Mouse (Mus musculus): ENCODE measurements around the gene Atp6v0c. TPM values are rescaled to one million over a fixed set of nuclear protein-coding genes. Genes with fewer than 3 reads are reported as not detected.

Gene Atp6v0c
- polyA plus RNA-seq, 1 experiment = 377 TPM

GRCm38 (mm10) chr17:24173423-24173822, 3.9 kb upstream of the Atp6v0c start:
- TF ChIP-seq MYOG (IDR thresholded peaks at IDR 0.05; ENCODE audit: control insufficient read depth, extremely low read depth, insufficient read length) (no peak), MYOD1 (IDR thresholded peaks at IDR 0.05; ENCODE audit: control insufficient read depth, insufficient read length, low read depth) (no peak), USF1 (IDR thresholded peaks at IDR 0.05; ENCODE audit: low read depth) (no peak), CTCF (IDR thresholded peaks at IDR 0.05; ENCODE audit: control insufficient read depth, insufficient read depth, insufficient read length) (peak; percentile 71)
- no peaks in the 10 kb centered on the region for H3K27me3 ChIP-seq (ENCODE audit: control insufficient read depth, insufficient read depth, insufficient read length)
- peaks cover 8% of the 10 kb centered on the region for H3K79me2 ChIP-seq (ENCODE audit: control insufficient read depth, insufficient read depth)
- H3K79me3 ChIP-seq (ENCODE audit: low read depth) = peaks cover 5% of the 10 kb centered on the region
- no peak overlapping the region for H3K4me3 ChIP-seq (ENCODE audit: insufficient read depth, poor library complexity, severe bottlenecking)
- H3ac ChIP-seq (ENCODE audit: control insufficient read depth, insufficient read length, low read depth) = no peak overlapping the region
- H3K36me3 ChIP-seq (ENCODE audit: control insufficient read depth, insufficient read depth) = no peaks in the 10 kb centered on the region

- H3ac ChIP-seq (ENCODE audit: control insufficient read depth, insufficient read length, low read depth) = no peak overlapping the region
- peaks cover 10% of the 10 kb centered on the region for H3K36me3 ChIP-seq (ENCODE audit: control insufficient read depth, insufficient read depth)
- H3K4me3 ChIP-seq (ENCODE audit: insufficient read depth, poor library complexity, severe bottlenecking) = no peak overlapping the region
- H3K79me2 ChIP-seq (ENCODE audit: control insufficient read depth, insufficient read depth) = peaks cover 25% of the 10 kb centered on the region
- TF ChIP-seq CTCF (IDR thresholded peaks at IDR 0.05; ENCODE audit: control insufficient read depth, insufficient read depth, insufficient read length) (no peak), FOSL1 (IDR thresholded peaks at IDR 0.05; ENCODE audit: insufficient read depth, low read length, poor library complexity, severe bottlenecking) (no peak), MYOD1 (IDR thresholded peaks at IDR 0.05; ENCODE audit: control insufficient read depth, insufficient read length, low read depth) (no peak), USF1 (IDR thresholded peaks at IDR 0.05; ENCODE audit: low read depth) (no peak), CEBPB (IDR thresholded peaks at IDR 0.05; ENCODE audit: low read depth) (no peak), MAX (IDR thresholded peaks at IDR 0.05) (no peak), MYOG (IDR thresholded peaks at IDR 0.05; ENCODE audit: control insufficient read depth, extremely low read depth, insufficient read length) (no peak)
- H3K27me3 ChIP-seq (ENCODE audit: control insufficient read depth, insufficient read depth, insufficient read length) = no peaks in the 10 kb centered on the region
- peaks cover 22% of the 10 kb centered on the region for H3K79me3 ChIP-seq (ENCODE audit: low read depth)
These were observed 2.2 kb upstream of the Atp6v0c start for GRCm38 (mm10) chr17:24171738-24172137.

- Histone ChIP-seq H3K4me3 (ENCODE audit: insufficient read depth, poor library complexity, severe bottlenecking) (no peak overlapping the region), H3K36me3 (ENCODE audit: control insufficient read depth, insufficient read depth) (peaks cover 14% of the 10 kb centered on the region), H3K79me2 (ENCODE audit: control insufficient read depth, insufficient read depth) (peaks cover 32% of the 10 kb centered on the region), H3K79me3 (ENCODE audit: low read depth) (peaks cover 27% of the 10 kb centered on the region), H3K27me3 (ENCODE audit: control insufficient read depth, insufficient read depth, insufficient read length) (no peaks in the 10 kb centered on the region), H3ac (ENCODE audit: control insufficient read depth, insufficient read length, low read depth) (no peak overlapping the region)
- TF ChIP-seq MYOG (IDR thresholded peaks at IDR 0.05; ENCODE audit: control insufficient read depth, extremely low read depth, insufficient read length) (no peak), FOSL1 (IDR thresholded peaks at IDR 0.05; ENCODE audit: insufficient read depth, low read length, poor library complexity, severe bottlenecking) (no peak), MYOD1 (IDR thresholded peaks at IDR 0.05; ENCODE audit: control insufficient read depth, insufficient read length, low read depth) (no peak), CTCF (IDR thresholded peaks at IDR 0.05; ENCODE audit: control insufficient read depth, insufficient read depth, insufficient read length) (no peak), MAX (IDR thresholded peaks at IDR 0.05) (no peak), CEBPB (IDR thresholded peaks at IDR 0.05; ENCODE audit: low read depth) (no peak), USF1 (IDR thresholded peaks at IDR 0.05; ENCODE audit: low read depth) (no peak)
These were observed 1.2 kb upstream of the Atp6v0c start for GRCm38 (mm10) chr17:24170729-24171128.

- TF ChIP-seq CEBPB (IDR thresholded peaks at IDR 0.05; ENCODE audit: low read depth) (no peak), USF1 (IDR thresholded peaks at IDR 0.05; ENCODE audit: low read depth) (no peak), FOSL1 (IDR thresholded peaks at IDR 0.05; ENCODE audit: insufficient read depth, low read length, poor library complexity, severe bottlenecking) (no peak), MAX (IDR thresholded peaks at IDR 0.05) (no peak), CTCF (IDR thresholded peaks at IDR 0.05; ENCODE audit: control insufficient read depth, insufficient read depth, insufficient read length) (no peak)
- Histone ChIP-seq H3ac (ENCODE audit: control insufficient read depth, insufficient read length, low read depth) (no peak overlapping the region), H3K27me3 (ENCODE audit: control insufficient read depth, insufficient read depth, insufficient read length) (no peaks in the 10 kb centered on the region), H3K36me3 (ENCODE audit: control insufficient read depth, insufficient read depth) (peaks cover 20% of the 10 kb centered on the region), H3K79me3 (ENCODE audit: low read depth) (peaks cover 31% of the 10 kb centered on the region), H3K79me2 (ENCODE audit: control insufficient read depth, insufficient read depth) (peaks cover 38% of the 10 kb centered on the region), H3K4me3 (ENCODE audit: insufficient read depth, poor library complexity, severe bottlenecking) (peak overlapping the region; percentile 89)
These were observed 623 bp upstream of the Atp6v0c start for GRCm38 (mm10) chr17:24170125-24170524.

- H3K4me3 ChIP-seq (ENCODE audit: insufficient read depth, poor library complexity, severe bottlenecking) = peak overlapping the region; percentile 89
These were observed 768 bp downstream of the Atp6v0c start for GRCm38 (mm10) chr17:24168590-24169277.

More at GRCm38 (mm10) chr17:24168590-24169277, 768 bp downstream of the Atp6v0c start:
- peaks cover 31% of the 10 kb centered on the region for H3K79me3 ChIP-seq (ENCODE audit: low read depth)
- H3K27me3 ChIP-seq (ENCODE audit: control insufficient read depth, insufficient read depth, insufficient read length) = no peaks in the 10 kb centered on the region
- H3K36me3 ChIP-seq (ENCODE audit: control insufficient read depth, insufficient read depth) = peaks cover 22% of the 10 kb centered on the region
- no peak for TF ChIP-seq MAX (IDR thresholded peaks at IDR 0.05)
- TF ChIP-seq MYOD1 (IDR thresholded peaks at IDR 0.05; ENCODE audit: control insufficient read depth, insufficient read length, low read depth) = no peak
- no peak for TF ChIP-seq CEBPB (IDR thresholded peaks at IDR 0.05; ENCODE audit: low read depth)
- no peak for TF ChIP-seq USF1 (IDR thresholded peaks at IDR 0.05; ENCODE audit: low read depth)
- TF ChIP-seq FOSL1 (IDR thresholded peaks at IDR 0.05; ENCODE audit: insufficient read depth, low read length, poor library complexity, severe bottlenecking) = no peak
- no peak for TF ChIP-seq CTCF (IDR thresholded peaks at IDR 0.05; ENCODE audit: control insufficient read depth, insufficient read depth, insufficient read length)
- no peak for TF ChIP-seq MYOG (IDR thresholded peaks at IDR 0.05; ENCODE audit: control insufficient read depth, extremely low read depth, insufficient read length)
- H3K79me2 ChIP-seq (ENCODE audit: control insufficient read depth, insufficient read depth) = peaks cover 42% of the 10 kb centered on the region
- H3ac ChIP-seq (ENCODE audit: control insufficient read depth, insufficient read length, low read depth) = peak overlapping the region; percentile 100
